Mouse (Mus musculus): ENCODE data around the gene Tmem181a. TPM values are rescaled to one million over a fixed set of nuclear protein-coding genes. Genes with fewer than 3 reads are reported as not detected.
"Not testable (repeated sequence)": the region's sequence is repeated elsewhere in the genome, so short reads cannot be mapped to it uniquely, and the experiment has no call there.

The Tmem181a gene
- polyA plus RNA-seq, 1 experiment from 2014 or later: 26.8 TPM

- not testable (repeated sequence) for H3K4me3 ChIP-seq (ENCODE audit: low read depth, low read length); H3K9me3 ChIP-seq (ENCODE audit: control insufficient read depth); H3K4me1 ChIP-seq (replicated peaks; ENCODE audit: control insufficient read depth, insufficient read depth, low read length); H3K27ac ChIP-seq (ENCODE audit: low read depth, low read length); H3K27me3 ChIP-seq (replicated peaks; ENCODE audit: control insufficient read depth, insufficient read depth, low read length); H3K9ac ChIP-seq (ENCODE audit: low read depth, low read length); H3K36me3 ChIP-seq (ENCODE audit: control insufficient read depth, insufficient read depth); ATAC-seq; H3K4me2 ChIP-seq (replicated peaks; ENCODE audit: low read depth)
- WGBS: 81% methylated on average over 10 of the region's 10 CpGs
Measured at GRCm38 (mm10) chr17:6355256-6355655, 98.6 kb downstream of the Tmem181a start.

Other genes starting within 250 kb of the Tmem181a start
- gene Serac1, start 177.1 kb upstream of the Tmem181a start, polyA plus RNA-seq (2015; fragmentation: Nextera tagmentation; extraction: Ambion mirVana): 2.5 and 2.7 TPM in 2 replicates
- 145 and 157 TPM in 2 replicates for gene Gtf2h5, start 177.1 kb upstream of the Tmem181a start, polyA plus RNA-seq (2015; fragmentation: Nextera tagmentation; extraction: Ambion mirVana)
- 35.1 and 37.0 TPM in 2 replicates for gene Tulp4, start 150.4 kb upstream of the Tmem181a start, polyA plus RNA-seq (2015; fragmentation: Nextera tagmentation; extraction: Ambion mirVana)
- gene Dynlt1a, start 60.6 kb downstream of the Tmem181a start, polyA plus RNA-seq (2015; fragmentation: Nextera tagmentation; extraction: Ambion mirVana): 10.7 and 11.7 TPM in 2 replicates
- 725 and 769 TPM in 2 replicates for gene Dynlt1b, start 173.3 kb downstream of the Tmem181a start, polyA plus RNA-seq (2015; fragmentation: Nextera tagmentation; extraction: Ambion mirVana)